Mouse (Mus musculus) midbrain, embryonic 13.5 days (tissue): ENCODE measurements at regions not wholly inside any gene's neighbourhood (a gene's known extent, or its start where the extent isn't known, plus 50 kb on each side); places are given as distances from the start of the nearest gene placed in this dataset.
A peak's percentile ranks its signal among the peaks of the same experiment; 100 is the strongest.

Experiments used
- ATAC-seq: fragments of 200-750 bp; cut with Nextera tagmentation; 2 replicates; pipeline ENCODE4 v1.8.0; 2017; ENCODE audit warnings: mild to moderate bottlenecking, moderate TSS enrichment, moderate library complexity
- H3K27ac ChIP-seq: fragments of 300-500 bp; sonication (generic); 2 replicates; pipeline ENCODE4 v1.5.1; 2015; ENCODE audit warnings: inconsistent platforms, mild to moderate bottlenecking, moderate library complexity
- H3K27me3 ChIP-seq: fragments of 300-500 bp; sonication (generic); 2 replicates; pipeline ENCODE4 v1.6.1; 2015; ENCODE audit warnings: mild to moderate bottlenecking, inconsistent platforms
- H3K36me3 ChIP-seq: fragments of 300-500 bp; sonication (generic); 2 replicates; pipeline ENCODE4 v1.6.1; 2015; ENCODE audit warnings: mild to moderate bottlenecking, inconsistent platforms
- H3K4me1 ChIP-seq: fragments of 300-500 bp; sonication (generic); replicated peaks from 2 replicates; pipeline ENCODE4 v1.6.1; 2015; ENCODE audit warnings: inconsistent platforms
- H3K4me2 ChIP-seq: fragments of 300-500 bp; sonication (generic); replicated peaks from 2 replicates; pipeline ENCODE4 v1.6.1; 2015; ENCODE audit warnings: moderate library complexity, mild to moderate bottlenecking, inconsistent platforms
- H3K4me3 ChIP-seq: fragments of 300-500 bp; sonication (generic); replicated peaks from 2 replicates; pipeline ENCODE4 v1.5.1; 2015; ENCODE audit warnings: mild to moderate bottlenecking, inconsistent platforms
- H3K9ac ChIP-seq: fragments of 300-500 bp; sonication (generic); replicated peaks from 2 replicates; pipeline ENCODE4 v1.6.1; 2015; ENCODE audit warnings: mild to moderate bottlenecking, inconsistent platforms
- H3K9me3 ChIP-seq: fragments of 300-500 bp; sonication (generic); 2 replicates; pipeline ENCODE4 v1.6.1; 2016; ENCODE audit warnings: mild to moderate bottlenecking, inconsistent platforms
- WGBS: fragments of 180-500 bp; shearing (Covaris S2); methylation state at CpG from one replicate; pipeline ENCODE4 v1.1.7; 2015; 5-methylcytosine and 5-hydroxymethylcytosine counted together

GRCm38 (mm10) chr9:101329032-101329824 lies 77.6 kb upstream of the Ppp2r3a start:
- Histone ChIP-seq H3K36me3 (no peaks in the 10 kb centered on the region), H3K4me2 (no peak overlapping the region), H3K4me3 (no peak overlapping the region), H3K27me3 (no peaks in the 10 kb centered on the region), H3K9me3 (no peaks in the 10 kb centered on the region; the same call in 1 of the 2 replicates), H3K27ac (no peak overlapping the region), H3K9ac (no peak overlapping the region), H3K4me1 (no peaks in the 10 kb centered on the region)
- no peak for ATAC-seq
- WGBS = 68% methylated on average over 8 of the region's 8 CpGs

DNA sequence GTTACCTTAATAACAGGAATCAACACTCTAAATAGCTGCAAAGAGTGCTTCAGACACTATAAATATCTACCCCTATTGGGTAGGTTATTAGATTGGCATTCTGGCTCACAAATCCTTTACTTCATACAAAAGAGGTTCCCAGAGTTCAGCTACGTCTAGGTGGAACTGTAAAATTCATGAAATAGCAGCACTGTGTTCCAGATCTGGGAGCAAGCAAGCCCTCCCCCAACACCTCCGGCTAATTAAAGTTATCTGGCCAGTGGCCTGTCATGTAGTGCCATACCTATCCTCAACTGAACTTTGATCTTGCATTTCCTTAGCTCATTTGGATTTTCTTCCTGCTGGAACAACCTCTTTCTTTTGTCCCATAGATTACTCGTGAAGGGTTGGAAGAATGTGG lies 75.4 kb upstream of the Ppp2r3a start:
- Histone ChIP-seq H3K9ac (no peak overlapping the region), H3K9me3 (no peaks in the 10 kb centered on the region; the same call in 1 of the 2 replicates), H3K4me1 (no peaks in the 10 kb centered on the region), H3K4me2 (no peak overlapping the region), H3K4me3 (no peak overlapping the region), H3K36me3 (no peaks in the 10 kb centered on the region), H3K27me3 (no peaks in the 10 kb centered on the region), H3K27ac (no peak overlapping the region)
- ATAC-seq = no peak
- 54% methylated on average over 3 of the region's 3 CpGs for WGBS

DNA sequence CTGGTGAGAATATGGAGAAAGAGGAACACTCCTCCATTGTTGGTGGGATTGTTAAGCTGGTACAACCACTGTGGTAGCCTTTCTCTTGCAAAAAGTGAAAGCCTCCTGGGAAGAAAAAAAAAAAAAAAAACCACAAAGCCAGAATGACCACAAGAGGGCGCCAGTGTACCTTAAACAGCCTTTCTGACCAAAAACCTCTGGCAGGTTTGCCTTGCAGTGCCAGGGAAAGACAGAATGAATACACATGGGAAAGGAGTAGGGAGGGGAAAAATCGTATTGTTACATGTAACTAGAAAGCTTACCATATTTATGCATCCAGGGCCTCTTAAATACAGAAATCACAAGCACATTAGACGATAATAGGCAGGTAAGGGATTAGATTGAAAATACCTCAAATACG lies 62.4 kb upstream of the Ppp2r3a start:
- Histone ChIP-seq H3K4me2 (no peak overlapping the region), H3K36me3 (no peaks in the 10 kb centered on the region), H3K27ac (peak overlapping the region; percentile 59; the same call in 1 of the 2 replicates), H3K4me1 (peaks cover 8% of the 10 kb centered on the region; the same call in 1 of the 2 replicates), H3K9me3 (no peaks in the 10 kb centered on the region), H3K4me3 (no peak overlapping the region), H3K27me3 (no peaks in the 10 kb centered on the region), H3K9ac (no peak overlapping the region)
- no peak for ATAC-seq
- 37% methylated on average over 4 of the region's 4 CpGs for WGBS

GRCm38 (mm10) chr9:101306408-101306935 lies 54.9 kb upstream of the Ppp2r3a start:
- H3K4me3 ChIP-seq = no peak overlapping the region
- H3K9me3 ChIP-seq = no peaks in the 10 kb centered on the region
- H3K9ac ChIP-seq = no peak overlapping the region
- H3K27me3 ChIP-seq = no peaks in the 10 kb centered on the region
- ATAC-seq = no peak
- no peaks in the 10 kb centered on the region for H3K4me1 ChIP-seq
- H3K4me2 ChIP-seq = no peak overlapping the region
- H3K36me3 ChIP-seq = no peaks in the 10 kb centered on the region
- H3K27ac ChIP-seq = no peak overlapping the region
- 91% methylated on average over 10 of the region's 10 CpGs for WGBS

GRCm38 (mm10) chr9:101305730-101306129 lies 54.1 kb upstream of the Ppp2r3a start:
- ATAC-seq = no peak
- Histone ChIP-seq H3K4me3 (no peak overlapping the region), H3K36me3 (no peaks in the 10 kb centered on the region), H3K9me3 (no peaks in the 10 kb centered on the region), H3K27ac (no peak overlapping the region), H3K4me2 (no peak overlapping the region), H3K27me3 (no peaks in the 10 kb centered on the region), H3K4me1 (no peaks in the 10 kb centered on the region), H3K9ac (no peak overlapping the region)
- WGBS = 90% methylated on average over 4 of the region's 4 CpGs
